Comparison of ENCODE assay signal across 26 mouse cellular contexts in genomic region chr5:147031281-147031680, GRCm38 (mm10). TPM values are rescaled to one million over a fixed set of nuclear protein-coding genes. Genes with fewer than 3 reads are reported as not detected.
A peak's percentile ranks its signal among the peaks of the same experiment; 100 is the strongest.
DNase-seq lines count a peak whose midpoint lies in the region; ATAC-seq and TF ChIP-seq lines count a peak whose summit lies in the region.
"Had no signal": no experiment of that assay in that cellular context is flagged by ENCODE, and none has a peak within 500 bp of the region (broad histone marks: within the 10 kb centered on the region; RNA-seq: fewer than 3 reads in every experiment).

No protein-coding gene starts in this region.

- no peak overlapping the region for H3K4me3 ChIP-seq in heart, embryonic 11.5 days (ENCODE audit: low read depth, low read length)
- no peak overlapping the region for H3K4me3 ChIP-seq in kidney, adult 2 months (ENCODE audit: insufficient read depth, low read depth, low read length)
- no peak overlapping the region for H3K4me3 ChIP-seq in lung, postnatal 0 days (ENCODE audit: low read depth, low read length)
- no peak overlapping the region for H3K4me3 ChIP-seq in stomach, embryonic 16.5 days (replicated peaks; ENCODE audit: low read length)
- H3K4me3 ChIP-seq: forebrain, embryonic 10.5 days; hindbrain, embryonic 15.5 days; kidney, embryonic 15.5 days; limb, embryonic 13.5 days; liver, embryonic 13.5 days; megakaryocyte, embryonic 14.5 days; midbrain, embryonic 13.5 days had no signal

- 86% methylated on average over 14 of the region's 14 CpGs for WGBS in heart, embryonic 11.5 days (ENCODE audit: insufficient replicate concordance)
- WGBS in kidney, adult 2 months: 72% methylated on average over 14 of the region's 14 CpGs
- WGBS in lung, postnatal 0 days: 63% methylated on average over 14 of the region's 14 CpGs
- 84% methylated on average over 14 of the region's 14 CpGs for WGBS in stomach, embryonic 16.5 days

- H3K27ac ChIP-seq in heart, embryonic 11.5 days (ENCODE audit: low read depth, low read length): no peak overlapping the region
- H3K27ac ChIP-seq in kidney, adult 2 months (ENCODE audit: insufficient read depth, low read depth, low read length): 0 out of 2 replicates have a peak overlapping the region, but pooled peaks have one; percentile 36
- H3K27ac ChIP-seq in lung, postnatal 0 days (ENCODE audit: low read length): peak overlapping the region; percentile 20
- H3K27ac ChIP-seq in stomach, embryonic 16.5 days (ENCODE audit: low read length): peak overlapping the region; percentile 26; the same call in 1 of the 2 replicates
- H3K27ac ChIP-seq: forebrain, embryonic 10.5 days; hindbrain, embryonic 15.5 days; kidney, embryonic 15.5 days; limb, embryonic 13.5 days; liver, embryonic 13.5 days; midbrain, embryonic 13.5 days had no signal

- peak; percentile 96 for DNase-seq in heart, adult 11 months
- DNase-seq in kidney, adult 2 months: peak; percentile 40
- no peak for DNase-seq in kidney, postnatal 14 days
- DNase-seq in lung, postnatal 0 days (ENCODE audit: low spot score): no peak
- DNase-seq in lung, postnatal 4 days: no peak
- no peak for DNase-seq in frontal cortex, postnatal 36 days (ENCODE audit: low spot score in 2 of 2)
- DNase-seq: adrenal gland, adult 2 months; B cell, adult 2 months; gastrocnemius, postnatal 36 days; kidney, postnatal 4 days; liver, embryonic 13.5 days; lung, embryonic 14.5 days; thymus, postnatal 14 days had no signal

- no peak for TF ChIP-seq POLR2A in kidney, adult 2 months (IDR thresholded peaks at IDR 0.05; ENCODE audit: low read depth, low read length)

- no peaks in the 10 kb centered on the region for H3K27me3 ChIP-seq in heart, embryonic 11.5 days (ENCODE audit: control insufficient read depth, insufficient read depth, low read length)
- no peaks in the 10 kb centered on the region for H3K27me3 ChIP-seq in kidney, adult 2 months (replicated peaks; ENCODE audit: control insufficient read depth, insufficient read depth, low read length)
- no peaks in the 10 kb centered on the region for H3K27me3 ChIP-seq in lung, postnatal 0 days (replicated peaks; ENCODE audit: insufficient read depth, low read length)
- H3K27me3 ChIP-seq in stomach, embryonic 16.5 days (ENCODE audit: control insufficient read depth, insufficient read depth, low read length): no peaks in the 10 kb centered on the region
- H3K27me3 ChIP-seq: CH12.LX; hindbrain, embryonic 15.5 days; kidney, embryonic 15.5 days; limb, embryonic 13.5 days; liver, embryonic 13.5 days; megakaryocyte, embryonic 14.5 days; midbrain, embryonic 13.5 days; Patski had no signal

- H3K9me3 ChIP-seq in heart, embryonic 11.5 days (replicated peaks; ENCODE audit: control insufficient read depth, low read length): no peaks in the 10 kb centered on the region
- H3K9me3 ChIP-seq in lung, postnatal 0 days (ENCODE audit: low read length): no peaks in the 10 kb centered on the region
- no peaks in the 10 kb centered on the region for H3K9me3 ChIP-seq in stomach, embryonic 16.5 days (replicated peaks; ENCODE audit: control insufficient read depth, low read length)
- H3K9me3 ChIP-seq: forebrain, embryonic 10.5 days; G1E; hindbrain, embryonic 15.5 days; kidney, embryonic 15.5 days; limb, embryonic 13.5 days; liver, embryonic 13.5 days; megakaryocyte, embryonic 14.5 days; midbrain, embryonic 13.5 days had no signal

- no peak overlapping the region for H3K4me2 ChIP-seq in heart, embryonic 11.5 days
- H3K4me2 ChIP-seq in lung, postnatal 0 days (replicated peaks; ENCODE audit: low read depth, low read length): no peak overlapping the region
- H3K4me2 ChIP-seq in stomach, embryonic 16.5 days (ENCODE audit: low read depth, low read length): no peak overlapping the region
- H3K4me2 ChIP-seq: hindbrain, embryonic 15.5 days; kidney, embryonic 15.5 days; limb, embryonic 13.5 days; liver, embryonic 13.5 days; lung, embryonic 14.5 days; midbrain, embryonic 13.5 days had no signal

- TF ChIP-seq CTCF in kidney, adult 2 months (conservative IDR thresholded peaks at IDR 0.05; ENCODE audit: insufficient read depth, insufficient read length, low read depth, low read length): no peak
- no peak for TF ChIP-seq CTCF in lung, postnatal 0 days (IDR thresholded peaks at IDR 0.05)

- peaks cover under 1% of the 10 kb centered on the region; the same call in 1 of the 2 replicates for H3K4me1 ChIP-seq in heart, embryonic 11.5 days (ENCODE audit: control insufficient read depth, insufficient read depth, low read length)
- H3K4me1 ChIP-seq in kidney, adult 2 months (ENCODE audit: control insufficient read depth, insufficient read depth, low read length): peaks cover 2% of the 10 kb centered on the region; the same call in 1 of the 2 replicates
- peaks cover 1% of the 10 kb centered on the region; the same call in 1 of the 2 replicates for H3K4me1 ChIP-seq in lung, postnatal 0 days (ENCODE audit: insufficient read depth, low read depth, low read length)
- no peaks in the 10 kb centered on the region for H3K4me1 ChIP-seq in stomach, embryonic 16.5 days (ENCODE audit: control insufficient read depth, insufficient read depth, low read length)
- H3K4me1 ChIP-seq: hindbrain, embryonic 15.5 days; liver, embryonic 13.5 days had no signal

- H3K9ac ChIP-seq in heart, embryonic 11.5 days (ENCODE audit: low read depth, low read length): no peak overlapping the region
- H3K9ac ChIP-seq in lung, postnatal 0 days (replicated peaks; ENCODE audit: low read depth): no peak overlapping the region
- H3K9ac ChIP-seq in stomach, embryonic 16.5 days (ENCODE audit: low read length): no peak overlapping the region
- H3K9ac ChIP-seq: hindbrain, embryonic 15.5 days; kidney, embryonic 15.5 days; limb, embryonic 13.5 days; liver, embryonic 13.5 days; lung, embryonic 14.5 days; midbrain, embryonic 13.5 days had no signal

- H3K36me3 ChIP-seq in heart, embryonic 11.5 days (ENCODE audit: control insufficient read depth, insufficient read depth, low read length): peaks cover 11% of the 10 kb centered on the region; the same call in 1 of the 2 replicates
- peaks cover 8% of the 10 kb centered on the region for H3K36me3 ChIP-seq in kidney, adult 2 months (ENCODE audit: control insufficient read depth, insufficient read depth, low read length)
- peaks cover 51% of the 10 kb centered on the region for H3K36me3 ChIP-seq in lung, postnatal 0 days (ENCODE audit: insufficient read depth, low read length)
- peaks cover 12% of the 10 kb centered on the region for H3K36me3 ChIP-seq in stomach, embryonic 16.5 days (ENCODE audit: control insufficient read depth, insufficient read depth, low read length)
- H3K36me3 ChIP-seq: hindbrain, embryonic 15.5 days had no signal

- no peak for TF ChIP-seq EP300 in lung, postnatal 0 days (IDR thresholded peaks at IDR 0.05)

- no peak for ATAC-seq in heart, embryonic 11.5 days (replicated peaks; ENCODE audit: insufficient number of reproducible peaks, low FRiP score, low TSS enrichment)
- no peak for ATAC-seq in lung, postnatal 0 days
- ATAC-seq in stomach, embryonic 16.5 days (ENCODE audit: insufficient read depth, low FRiP score): no peak
- ATAC-seq: forebrain, embryonic 16.5 days; intestine, embryonic 16.5 days; midbrain, embryonic 13.5 days; Patski had no signal

RNA-seq across cellular contexts. Expression of gene Lnx2, which starts 45.1 kb away (rescaled TPM):
- polyA plus RNA-seq in heart, embryonic 11.5 days (2014; fragmentation: Nextera tagmentation; extraction: Ambion mirVana): 9.4 and 11.0 TPM in 2 replicates
- polyA plus RNA-seq in kidney, adult 2 months (2012; rRNA removed): 24.1 TPM in 2 replicates
- 12.4 and 14.5 TPM in 2 replicates for polyA plus RNA-seq in lung, postnatal 0 days (2015; fragmentation: Nextera tagmentation; extraction: Ambion mirVana)
- polyA plus RNA-seq in stomach, embryonic 16.5 days (2015; fragmentation: Nextera tagmentation; extraction: Ambion mirVana): 18.3 and 20.5 TPM in 2 replicates

RNA-seq across cellular contexts. Expression of gene Polr1d, which starts 45.6 kb away (rescaled TPM):
- 103 TPM in 2 replicates for polyA plus RNA-seq in heart, embryonic 11.5 days (2014; fragmentation: Nextera tagmentation; extraction: Ambion mirVana)
- polyA plus RNA-seq in kidney, adult 2 months (2012; rRNA removed): 44.8 and 55.9 TPM in 2 replicates
- polyA plus RNA-seq in lung, postnatal 0 days (2015; fragmentation: Nextera tagmentation; extraction: Ambion mirVana): 106 and 107 TPM in 2 replicates
- 142 and 145 TPM in 2 replicates for polyA plus RNA-seq in stomach, embryonic 16.5 days (2015; fragmentation: Nextera tagmentation; extraction: Ambion mirVana)

Comparison
In these comparisons a context has a peak if more than half of its experiments do, and no peak if none do; other contexts are left out.
1. DNase-seq: peak in heart, adult 11 months (single experiment) and kidney, adult 2 months (single experiment); none in kidney, postnatal 14 days (single experiment), lung, postnatal 0 days (single experiment), lung, postnatal 4 days (0 of 2) and frontal cortex, postnatal 36 days (0 of 2).